Mouse (Mus musculus): Measurements from ENCODE around the gene Gm47959. TPM values are rescaled to one million over a fixed set of nuclear protein-coding genes. Genes with fewer than 3 reads are reported as not detected.

The Gm47959 gene
- polyA plus RNA-seq, 1 experiment, result not detected

- no peaks in the 10 kb centered on the region for H3K27me3 ChIP-seq (ENCODE audit: control insufficient read depth, insufficient read depth, low read length)
- H3K27ac ChIP-seq (ENCODE audit: insufficient read depth, low read length), result no peak overlapping the region
- 89% methylated on average over 6 of the region's 6 CpGs for WGBS
- H3K36me3 ChIP-seq (ENCODE audit: control insufficient read depth, insufficient read depth, low read length), result no peaks in the 10 kb centered on the region
- H3K4me3 ChIP-seq (ENCODE audit: extremely low read depth, insufficient read depth, insufficient read length), result no peak overlapping the region
- H3K4me1 ChIP-seq (ENCODE audit: control insufficient read depth, insufficient read depth, insufficient read length), result no peaks in the 10 kb centered on the region
- TF ChIP-seq CTCF (IDR thresholded peaks at IDR 0.05; ENCODE audit: extremely low read depth, insufficient read depth, insufficient read length, insufficient replicate concordance), result no peak
- no peak for TF ChIP-seq POLR2A (IDR thresholded peaks at IDR 0.05; ENCODE audit: low read depth, low read length)
- DNase-seq (ENCODE audit: low read depth in 1 of 2, low spot score in 2 of 2), result no peak
Observed at GRCm38 (mm10) chr1:82992093-82992492, 8.3 kb upstream of the Gm47959 start.

DNA sequence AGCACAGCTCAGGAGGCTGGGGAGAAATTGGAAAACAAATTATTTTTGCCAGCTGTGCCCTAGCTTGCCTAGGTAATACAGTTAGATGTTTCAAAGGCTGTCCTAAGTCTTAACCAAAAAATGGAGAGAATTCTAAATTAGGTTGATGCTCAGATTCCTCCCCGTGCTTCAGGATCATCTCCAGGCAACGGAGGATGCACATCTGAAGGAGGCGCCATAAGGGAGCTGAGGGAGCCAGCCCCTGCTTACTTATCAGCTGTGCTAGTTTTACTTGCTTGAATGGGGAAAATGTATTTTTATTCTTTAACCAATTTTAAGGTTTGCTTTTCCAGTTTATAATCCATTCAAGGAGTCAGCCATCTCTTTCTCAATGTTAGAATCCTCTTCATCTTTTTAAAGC is 6.4 kb upstream of the Gm47959 start:
- Histone ChIP-seq H3K27ac (ENCODE audit: insufficient read depth, low read length) (no peak overlapping the region), H3K36me3 (ENCODE audit: control insufficient read depth, insufficient read depth, low read length) (no peaks in the 10 kb centered on the region), H3K27me3 (ENCODE audit: control insufficient read depth, insufficient read depth, low read length) (no peaks in the 10 kb centered on the region), H3K4me1 (ENCODE audit: control insufficient read depth, insufficient read depth, insufficient read length) (no peaks in the 10 kb centered on the region), H3K4me3 (ENCODE audit: extremely low read depth, insufficient read depth, insufficient read length) (no peak overlapping the region)
- no peak for TF ChIP-seq POLR2A (IDR thresholded peaks at IDR 0.05; ENCODE audit: low read depth, low read length)
- TF ChIP-seq CTCF (IDR thresholded peaks at IDR 0.05; ENCODE audit: extremely low read depth, insufficient read depth, insufficient read length, insufficient replicate concordance), result no peak
- no peak for DNase-seq (ENCODE audit: low read depth in 1 of 2, low spot score in 2 of 2)
- 86% methylated on average over 3 of the region's 3 CpGs for WGBS

DNA sequence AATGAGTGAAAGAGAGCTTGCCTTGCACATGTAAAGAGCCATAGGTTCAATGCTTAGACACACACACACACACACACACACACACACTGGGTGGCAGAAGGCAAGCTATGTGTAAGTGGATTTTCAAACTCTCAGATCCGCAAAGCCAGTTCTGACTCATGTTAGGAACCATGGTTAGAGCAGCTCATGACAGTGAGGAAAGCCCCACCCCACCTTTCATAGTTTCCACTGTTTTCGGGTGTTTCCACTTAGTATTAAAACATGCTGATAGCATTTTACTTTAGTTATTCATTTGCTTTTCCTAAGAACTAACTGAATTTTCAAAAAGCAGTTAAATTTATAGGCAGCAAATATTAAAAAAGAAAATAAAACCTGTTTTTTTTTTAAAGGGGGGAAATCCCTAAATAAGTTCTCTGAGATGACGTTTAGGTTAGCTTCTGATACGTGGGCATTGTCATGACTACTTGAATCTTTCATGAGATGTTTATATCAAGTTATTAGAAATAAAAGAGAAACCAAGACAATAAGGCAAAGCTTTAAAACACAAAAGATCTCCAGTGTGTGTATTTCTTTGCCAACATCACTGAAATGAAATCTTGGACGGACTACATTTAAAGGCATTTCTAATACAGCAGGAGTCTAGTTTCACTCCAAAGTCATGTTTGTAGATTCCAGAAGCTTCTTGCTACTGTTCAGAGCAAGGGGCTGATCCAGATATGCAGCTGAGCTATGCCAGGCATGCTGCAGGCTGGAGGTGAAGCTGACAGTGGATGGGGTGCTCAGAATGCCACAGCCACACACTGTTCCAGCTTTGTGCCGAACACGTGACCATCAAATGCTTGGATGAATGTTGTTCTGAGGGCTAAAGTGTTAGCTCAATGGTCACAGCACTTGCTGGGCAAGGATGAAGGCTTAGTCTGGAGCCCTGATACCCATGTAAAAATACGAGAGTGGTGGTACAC is 6.2 kb downstream of the Gm47959 start:
- Histone ChIP-seq H3K27me3 (ENCODE audit: control insufficient read depth, insufficient read depth, low read length) (no peaks in the 10 kb centered on the region), H3K4me1 (ENCODE audit: control insufficient read depth, insufficient read depth, insufficient read length) (no peaks in the 10 kb centered on the region), H3K36me3 (ENCODE audit: control insufficient read depth, insufficient read depth, low read length) (no peaks in the 10 kb centered on the region), H3K27ac (ENCODE audit: insufficient read depth, low read length) (no peak overlapping the region), H3K4me3 (ENCODE audit: extremely low read depth, insufficient read depth, insufficient read length) (no peak overlapping the region)
- TF ChIP-seq POLR2A (IDR thresholded peaks at IDR 0.05; ENCODE audit: low read depth, low read length), result no peak
- DNase-seq (ENCODE audit: low read depth in 1 of 2, low spot score in 2 of 2), result no peak
- 80% methylated on average over 8 of the region's 8 CpGs for WGBS

GRCm38 (mm10) chr1:83007471-83007870 is 7.1 kb downstream of the Gm47959 start:
- H3K27me3 ChIP-seq (ENCODE audit: control insufficient read depth, insufficient read depth, low read length), result no peaks in the 10 kb centered on the region
- TF ChIP-seq POLR2A (IDR thresholded peaks at IDR 0.05; ENCODE audit: low read depth, low read length) (no peak), CTCF (IDR thresholded peaks at IDR 0.05; ENCODE audit: extremely low read depth, insufficient read depth, insufficient read length, insufficient replicate concordance) (no peak)
- H3K27ac ChIP-seq (ENCODE audit: insufficient read depth, low read length), result no peak overlapping the region

GRCm38 (mm10) chr1:83014477-83014876 is 14.1 kb downstream of the Gm47959 start:
- TF ChIP-seq CTCF (IDR thresholded peaks at IDR 0.05; ENCODE audit: extremely low read depth, insufficient read depth, insufficient read length, insufficient replicate concordance) (no peak), POLR2A (IDR thresholded peaks at IDR 0.05; ENCODE audit: low read depth, low read length) (no peak)
- H3K36me3 ChIP-seq (ENCODE audit: control insufficient read depth, insufficient read depth, low read length), result no peaks in the 10 kb centered on the region
- no peak for DNase-seq (ENCODE audit: low read depth in 1 of 2, low spot score in 2 of 2)
- no peak overlapping the region for H3K27ac ChIP-seq (ENCODE audit: insufficient read depth, low read length)
- H3K27me3 ChIP-seq (ENCODE audit: control insufficient read depth, insufficient read depth, low read length), result no peaks in the 10 kb centered on the region
- WGBS, result 90% methylated on average over 3 of the region's 3 CpGs
- H3K4me1 ChIP-seq (ENCODE audit: control insufficient read depth, insufficient read depth, insufficient read length), result no peaks in the 10 kb centered on the region
- H3K4me3 ChIP-seq (ENCODE audit: extremely low read depth, insufficient read depth, insufficient read length), result no peak overlapping the region

More at GRCm38 (mm10) chr1:83007471-83007870, 7.1 kb downstream of the Gm47959 start:
- no peak overlapping the region for H3K4me3 ChIP-seq (ENCODE audit: extremely low read depth, insufficient read depth, insufficient read length)
- no peak for DNase-seq (ENCODE audit: low read depth in 1 of 2, low spot score in 2 of 2)
- WGBS, result 80% methylated on average over 6 of the region's 6 CpGs
- H3K36me3 ChIP-seq (ENCODE audit: control insufficient read depth, insufficient read depth, low read length), result no peaks in the 10 kb centered on the region
- no peaks in the 10 kb centered on the region for H3K4me1 ChIP-seq (ENCODE audit: control insufficient read depth, insufficient read depth, insufficient read length)

- TF ChIP-seq POLR2A (IDR thresholded peaks at IDR 0.05; ENCODE audit: low read depth, low read length), result no peak
- no peak for TF ChIP-seq CTCF (IDR thresholded peaks at IDR 0.05; ENCODE audit: extremely low read depth, insufficient read depth, insufficient read length, insufficient replicate concordance)
- Histone ChIP-seq H3K27ac (ENCODE audit: insufficient read depth, low read length) (no peak overlapping the region), H3K4me1 (ENCODE audit: control insufficient read depth, insufficient read depth, insufficient read length) (no peaks in the 10 kb centered on the region), H3K4me3 (ENCODE audit: extremely low read depth, insufficient read depth, insufficient read length) (no peak overlapping the region), H3K27me3 (ENCODE audit: control insufficient read depth, insufficient read depth, low read length) (no peaks in the 10 kb centered on the region), H3K36me3 (ENCODE audit: control insufficient read depth, insufficient read depth, low read length) (no peaks in the 10 kb centered on the region)
- WGBS, result 86% methylated on average over 10 of the region's 10 CpGs
- no peak for DNase-seq (ENCODE audit: low read depth in 1 of 2, low spot score in 2 of 2)
Observed at GRCm38 (mm10) chr1:83015329-83015879, 15.1 kb downstream of the Gm47959 start.

GRCm38 (mm10) chr1:83016556-83016955 is 16.2 kb downstream of the Gm47959 start:
- H3K4me3 ChIP-seq (ENCODE audit: extremely low read depth, insufficient read depth, insufficient read length), result no peak overlapping the region
- no peak overlapping the region for H3K27ac ChIP-seq (ENCODE audit: insufficient read depth, low read length)
- H3K27me3 ChIP-seq (ENCODE audit: control insufficient read depth, insufficient read depth, low read length), result no peaks in the 10 kb centered on the region
- no peaks in the 10 kb centered on the region for H3K36me3 ChIP-seq (ENCODE audit: control insufficient read depth, insufficient read depth, low read length)
- DNase-seq (ENCODE audit: low read depth in 1 of 2, low spot score in 2 of 2), result no peak
- TF ChIP-seq CTCF (IDR thresholded peaks at IDR 0.05; ENCODE audit: extremely low read depth, insufficient read depth, insufficient read length, insufficient replicate concordance) (no peak), POLR2A (IDR thresholded peaks at IDR 0.05; ENCODE audit: low read depth, low read length) (no peak)
- no peaks in the 10 kb centered on the region for H3K4me1 ChIP-seq (ENCODE audit: control insufficient read depth, insufficient read depth, insufficient read length)
- WGBS, result 68% methylated on average over 1 of the region's 1 CpGs
